Mouse (Mus musculus) intestine, postnatal 0 days (tissue): ENCODE measurements at regions not wholly inside any gene's neighbourhood (a gene's known extent, or its start where the extent isn't known, plus 50 kb on each side); places are given as distances from the start of the nearest gene placed in this dataset.

Source experiments
- ATAC-seq: fragments of 200-750 bp; cut with Nextera tagmentation; 2 replicates; pipeline ENCODE4 v1.8.0; 2017; ENCODE audit warnings: mild to moderate bottlenecking, moderate TSS enrichment, moderate library complexity
- H3K27ac ChIP-seq: fragments of 300-500 bp; sonication (generic); 2 replicates; pipeline ENCODE4 v1.5.1; 2014; ENCODE audit warnings: mild to moderate bottlenecking, low read depth, low read length, moderate library complexity
- H3K27me3 ChIP-seq: fragments of 300-500 bp; sonication (generic); replicated peaks from 2 replicates; pipeline ENCODE4 v1.6.1; 2014; ENCODE audit warnings: low read length, mixed read lengths; ENCODE audit not compliant: control insufficient read depth, insufficient read depth
- H3K36me3 ChIP-seq: fragments of 300-500 bp; sonication (generic); 2 replicates; pipeline ENCODE4 v1.6.1; 2014; ENCODE audit warnings: mild to moderate bottlenecking, moderate library complexity; ENCODE audit not compliant: control insufficient read depth, insufficient read depth
- H3K4me1 ChIP-seq: fragments of 300-500 bp; sonication (generic); replicated peaks from 2 replicates; pipeline ENCODE4 v1.6.1; 2014; ENCODE audit warnings: antibody characterized with exemption, low read length, mixed read lengths; ENCODE audit not compliant: control insufficient read depth, insufficient read depth
- H3K4me2 ChIP-seq: fragments of 300-500 bp; sonication (generic); replicated peaks from 2 replicates; pipeline ENCODE4 v1.6.1; 2014; ENCODE audit warnings: low read depth, mild to moderate bottlenecking, moderate library complexity
- H3K4me3 ChIP-seq: fragments of 300-500 bp; sonication (generic); 2 replicates; pipeline ENCODE4 v1.5.1; 2014; ENCODE audit warnings: low read depth, low read length
- H3K9ac ChIP-seq: fragments of 300-500 bp; sonication (generic); 2 replicates; pipeline ENCODE4 v1.6.1; 2014; ENCODE audit warnings: mild to moderate bottlenecking, low read depth, low read length
- H3K9me3 ChIP-seq: fragments of 300-500 bp; sonication (generic); 2 replicates; pipeline ENCODE4 v1.6.1; 2016; ENCODE audit warnings: mixed run types; ENCODE audit not compliant: control insufficient read depth
- CTCF ChIP-seq: sonication (generic); IDR thresholded peaks from 2 replicates; pipeline ENCODE4 v1.5.1; 2016; ENCODE audit warnings: low read depth, mild to moderate bottlenecking, control low read depth, antibody characterized with exemption, moderate library complexity
- WGBS: fragments of 180-500 bp; shearing (Covaris S2); extraction: QIAGEN DNeasy Blood & Tissue Kit; methylation state at CpG from one replicate; pipeline ENCODE4 v1.1.7; 2014; 5-methylcytosine and 5-hydroxymethylcytosine counted together

GRCm38 (mm10) chr13:102599602-102600001, 93.8 kb upstream of the Cd180 start:
- H3K27ac ChIP-seq, result no peak overlapping the region
- no peaks in the 10 kb centered on the region for H3K36me3 ChIP-seq
- no peaks in the 10 kb centered on the region for H3K4me1 ChIP-seq
- ATAC-seq, result no peak
- H3K9me3 ChIP-seq, result no peaks in the 10 kb centered on the region
- H3K27me3 ChIP-seq, result no peaks in the 10 kb centered on the region
- H3K4me3 ChIP-seq, result no peak overlapping the region
- TF ChIP-seq CTCF, result no peak
- no peak overlapping the region for H3K4me2 ChIP-seq
- H3K9ac ChIP-seq, result no peak overlapping the region
- 24% methylated on average over 3 of the region's 3 CpGs for WGBS

GRCm38 (mm10) chr13:102600026-102600425, 93.3 kb upstream of the Cd180 start:
- WGBS, result 71% methylated on average over 4 of the region's 4 CpGs
- H3K4me2 ChIP-seq, result no peak overlapping the region
- no peaks in the 10 kb centered on the region for H3K9me3 ChIP-seq
- TF ChIP-seq CTCF, result no peak
- H3K9ac ChIP-seq, result no peak overlapping the region
- H3K27ac ChIP-seq, result no peak overlapping the region
- H3K27me3 ChIP-seq, result no peaks in the 10 kb centered on the region
- H3K4me1 ChIP-seq, result no peaks in the 10 kb centered on the region
- no peak for ATAC-seq
- H3K4me3 ChIP-seq, result no peak overlapping the region
- H3K36me3 ChIP-seq, result no peaks in the 10 kb centered on the region

GRCm38 (mm10) chr13:102624461-102624860, 68.9 kb upstream of the Cd180 start:
- 87% methylated on average over 2 of the region's 2 CpGs for WGBS
- Histone ChIP-seq H3K9ac (no peak overlapping the region), H3K9me3 (no peaks in the 10 kb centered on the region), H3K36me3 (no peaks in the 10 kb centered on the region), H3K4me3 (no peak overlapping the region), H3K27ac (peak overlapping the region; percentile 61), H3K4me1 (no peaks in the 10 kb centered on the region; the same call in 1 of the 2 replicates), H3K27me3 (no peaks in the 10 kb centered on the region), H3K4me2 (no peak overlapping the region)
- ATAC-seq, result no peak
- no peak for TF ChIP-seq CTCF

GRCm38 (mm10) chr13:102625171-102625835, 68.1 kb upstream of the Cd180 start:
- 59% methylated on average over 8 of the region's 8 CpGs for WGBS
- no peak overlapping the region for H3K4me2 ChIP-seq
- TF ChIP-seq CTCF, result no peak
- H3K36me3 ChIP-seq, result no peaks in the 10 kb centered on the region
- H3K4me3 ChIP-seq, result no peak overlapping the region
- H3K9me3 ChIP-seq, result no peaks in the 10 kb centered on the region
- H3K4me1 ChIP-seq, result no peaks in the 10 kb centered on the region; the same call in 1 of the 2 replicates
- peak; percentile 53; the same call in 1 of the 2 replicates for ATAC-seq
- peak overlapping the region; percentile 61 for H3K27ac ChIP-seq
- H3K27me3 ChIP-seq, result no peaks in the 10 kb centered on the region
- no peak overlapping the region for H3K9ac ChIP-seq

- Histone ChIP-seq H3K9me3 (no peaks in the 10 kb centered on the region), H3K36me3 (no peaks in the 10 kb centered on the region), H3K4me1 (no peaks in the 10 kb centered on the region; the same call in 1 of the 2 replicates), H3K9ac (no peak overlapping the region), H3K27me3 (no peaks in the 10 kb centered on the region), H3K4me3 (no peak overlapping the region), H3K4me2 (no peak overlapping the region), H3K27ac (peak overlapping the region; percentile 10; the same call in 1 of the 2 replicates)
- no peak for TF ChIP-seq CTCF
- no peak for ATAC-seq
- 64% methylated on average over 5 of the region's 5 CpGs for WGBS
Observed at GRCm38 (mm10) chr13:102625836-102626340, 67.5 kb upstream of the Cd180 start.

- no peaks in the 10 kb centered on the region for H3K9me3 ChIP-seq
- no peak for TF ChIP-seq CTCF
- 94% methylated on average over 4 of the region's 4 CpGs for WGBS
- no peak for ATAC-seq
- H3K36me3 ChIP-seq, result no peaks in the 10 kb centered on the region
- no peaks in the 10 kb centered on the region; the same call in 1 of the 2 replicates for H3K4me1 ChIP-seq
- no peaks in the 10 kb centered on the region for H3K27me3 ChIP-seq
- H3K9ac ChIP-seq, result no peak overlapping the region
- no peak overlapping the region for H3K27ac ChIP-seq
- no peak overlapping the region for H3K4me2 ChIP-seq
- H3K4me3 ChIP-seq, result no peak overlapping the region
Observed at GRCm38 (mm10) chr13:102627786-102628185, 65.6 kb upstream of the Cd180 start.
